Mouse (Mus musculus) adipocyte (in vitro differentiated cells): Measurements from ENCODE around the gene Eif3k.

Experiments used
- DNase-seq: peaks from one replicate; pipeline ENCODE4 v3.0.0-alpha.2; 2016; ENCODE audit warnings: low spot score

Eif3k gene

GRCm38 (mm10) chr7:28981651-28982273, at the start of gene Eif3k, which contains the start of gene Map4k1:
Gene Eif3k (minus strand): TSS chr7:28981864.
Gene Map4k1 (plus strand): TSS chr7:28982050.
- DNase-seq: peak; percentile 98

- no peak for DNase-seq
These were observed 48.3 kb upstream of the Eif3k start for GRCm38 (mm10) chr7:29029690-29030656.

- no peak for DNase-seq
These were observed 47.1 kb upstream of the Eif3k start for GRCm38 (mm10) chr7:29028761-29029160.

GRCm38 (mm10) chr7:29026811-29027210, 45.1 kb upstream of the Eif3k start:
- no peak for DNase-seq

- DNase-seq: no peak
These were observed 44.5 kb upstream of the Eif3k start for GRCm38 (mm10) chr7:29026195-29026594.

GRCm38 (mm10) chr7:29025566-29025965, 43.9 kb upstream of the Eif3k start:
- no peak for DNase-seq

GRCm38 (mm10) chr7:29023514-29023913, 41.9 kb upstream of the Eif3k start:
- DNase-seq: no peak

- DNase-seq: no peak
These were observed 40.8 kb upstream of the Eif3k start for GRCm38 (mm10) chr7:29022479-29022878.

- no peak for DNase-seq
These were observed 38.0 kb upstream of the Eif3k start for GRCm38 (mm10) chr7:29019447-29020220.

- no peak for DNase-seq
These were observed 35.6 kb upstream of the Eif3k start for GRCm38 (mm10) chr7:29017222-29017621.

GRCm38 (mm10) chr7:29016440-29016839, 34.8 kb upstream of the Eif3k start:
- no peak for DNase-seq

GRCm38 (mm10) chr7:29014984-29015383, 33.3 kb upstream of the Eif3k start:
- DNase-seq: no peak

- DNase-seq: no peak
These were observed 27.1 kb upstream of the Eif3k start for GRCm38 (mm10) chr7:29008714-29009113.

- no peak for DNase-seq
These were observed 26.5 kb upstream of the Eif3k start for GRCm38 (mm10) chr7:29008171-29008570.

GRCm38 (mm10) chr7:29007224-29008101, 25.8 kb upstream of the Eif3k start:
- DNase-seq: no peak

- DNase-seq: no peak
These were observed 19.3 kb upstream of the Eif3k start for GRCm38 (mm10) chr7:29000651-29001605.

- no peak for DNase-seq
These were observed 11.7 kb upstream of the Eif3k start for GRCm38 (mm10) chr7:28993402-28993801.

GRCm38 (mm10) chr7:28992997-28993396, 11.3 kb upstream of the Eif3k start:
- no peak for DNase-seq

- DNase-seq: no peak
These were observed 10.0 kb upstream of the Eif3k start for GRCm38 (mm10) chr7:28991616-28992015.

- no peak for DNase-seq
These were observed 9.2 kb upstream of the Eif3k start for GRCm38 (mm10) chr7:28990766-28991273.
